Mouse (Mus musculus): ENCODE measurements around the gene Hmgxb4.

DNA sequence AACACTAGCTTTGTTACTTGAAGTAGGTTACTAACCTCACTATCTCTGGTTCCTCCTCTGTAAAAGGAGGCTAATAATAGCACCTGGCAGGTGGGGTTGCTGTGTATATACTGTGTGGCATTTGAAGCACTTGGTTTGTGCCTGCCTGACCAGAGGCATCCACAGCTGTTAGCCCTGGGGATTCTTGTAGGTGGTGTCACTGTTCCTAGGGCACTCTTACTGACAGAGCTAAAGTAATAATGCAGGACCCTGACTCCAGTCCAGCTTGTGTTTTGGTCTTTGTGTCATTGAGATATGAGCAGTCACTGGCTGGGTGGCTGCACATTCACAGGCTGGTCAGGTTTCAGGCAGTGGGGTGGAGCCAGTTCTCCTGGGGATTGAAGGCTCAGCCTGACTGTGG, 45.3 kb downstream of the Hmgxb4 start:
- TF ChIP-seq CTCF (IDR thresholded peaks at IDR 0.05 in 2 of 3, conservative IDR thresholded peaks at IDR 0.05 in 1 of 3; ENCODE audit: control insufficient read depth in 1 of 3, insufficient read depth in 1 of 3, low read depth in 2 of 3, low read length in 3 of 3, poor library complexity in 1 of 3, severe bottlenecking in 1 of 3) (no peak), TAL1 (IDR thresholded peaks at IDR 0.05; ENCODE audit: low read length) (no peak), TCF12 (IDR thresholded peaks at IDR 0.05; ENCODE audit: low read depth, low read length) (no peak), POLR2A (IDR thresholded peaks at IDR 0.05; ENCODE audit: control insufficient read depth in 1 of 2, insufficient read depth in 1 of 2, low read depth in 1 of 2, low read length in 2 of 2, poor library complexity in 1 of 2) (no peak), POLR2AphosphoS5 (IDR thresholded peaks at IDR 0.05; ENCODE audit: borderline replicate concordance, low read depth, low read length) (no peak), HCFC1 (IDR thresholded peaks at IDR 0.05; ENCODE audit: low read depth, low read length) (no peak), MAFK (IDR thresholded peaks at IDR 0.05; ENCODE audit: borderline replicate concordance, low read depth, low read length) (no peak), EP300 (IDR thresholded peaks at IDR 0.05; ENCODE audit: low read depth in 1 of 2, low read length in 2 of 2) (no peak), ELF1 (IDR thresholded peaks at IDR 0.05; ENCODE audit: low read depth, low read length) (no peak), SIN3A (IDR thresholded peaks at IDR 0.05; ENCODE audit: low read length) (no peak)
